Mouse (Mus musculus) stomach, postnatal 0 days (tissue): ENCODE data around the gene Arhgap24.

Experiments
- CTCF ChIP-seq: IDR thresholded peaks from 2 replicates; pipeline ENCODE4 v1.5.1; 2016; ENCODE audit warnings: antibody characterized with exemption, low read depth, mild to moderate bottlenecking, moderate library complexity
- EP300 ChIP-seq: optimal IDR thresholded peaks from 2 replicates; pipeline ENCODE3; 2016; ENCODE audit warnings: antibody characterized with exemption

DNA sequence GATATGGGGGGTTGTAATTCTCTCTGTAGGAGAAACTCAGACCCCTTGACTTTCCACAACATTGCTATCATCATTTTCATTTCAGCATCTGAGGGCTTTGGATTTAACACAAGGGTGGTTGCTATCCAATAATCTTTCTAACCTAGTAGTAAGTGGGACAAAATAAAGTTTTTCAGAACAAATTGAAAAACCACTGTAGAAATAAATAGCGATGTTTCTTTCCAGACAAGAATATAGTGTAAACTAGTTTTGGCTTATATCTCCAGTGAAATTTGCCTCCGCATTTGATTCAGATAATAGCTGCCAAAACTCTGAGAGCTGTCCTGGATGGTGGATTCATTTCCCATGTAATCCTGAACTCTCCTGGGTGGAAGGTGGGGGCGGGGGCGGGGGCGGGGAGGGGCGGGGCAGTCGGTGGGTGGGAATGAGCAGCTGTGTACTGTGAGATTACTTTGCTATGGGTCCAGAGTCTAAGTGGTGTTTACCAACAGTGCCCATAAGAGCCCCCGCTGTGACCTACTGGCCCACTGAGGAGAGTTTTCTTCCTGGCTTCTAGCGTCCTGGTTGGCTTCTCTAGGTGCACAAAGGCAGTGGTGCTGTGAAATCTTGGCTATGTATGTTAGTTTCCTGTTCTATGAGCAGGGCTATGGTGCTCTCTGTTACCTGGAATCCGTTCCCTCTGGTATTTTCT is 2.2 kb downstream of the Arhgap24 start:
- no peak for TF ChIP-seq CTCF
- no peak for TF ChIP-seq EP300
